8 mouse cellular contexts compared by ENCODE assay signal in the genomic region with DNA sequence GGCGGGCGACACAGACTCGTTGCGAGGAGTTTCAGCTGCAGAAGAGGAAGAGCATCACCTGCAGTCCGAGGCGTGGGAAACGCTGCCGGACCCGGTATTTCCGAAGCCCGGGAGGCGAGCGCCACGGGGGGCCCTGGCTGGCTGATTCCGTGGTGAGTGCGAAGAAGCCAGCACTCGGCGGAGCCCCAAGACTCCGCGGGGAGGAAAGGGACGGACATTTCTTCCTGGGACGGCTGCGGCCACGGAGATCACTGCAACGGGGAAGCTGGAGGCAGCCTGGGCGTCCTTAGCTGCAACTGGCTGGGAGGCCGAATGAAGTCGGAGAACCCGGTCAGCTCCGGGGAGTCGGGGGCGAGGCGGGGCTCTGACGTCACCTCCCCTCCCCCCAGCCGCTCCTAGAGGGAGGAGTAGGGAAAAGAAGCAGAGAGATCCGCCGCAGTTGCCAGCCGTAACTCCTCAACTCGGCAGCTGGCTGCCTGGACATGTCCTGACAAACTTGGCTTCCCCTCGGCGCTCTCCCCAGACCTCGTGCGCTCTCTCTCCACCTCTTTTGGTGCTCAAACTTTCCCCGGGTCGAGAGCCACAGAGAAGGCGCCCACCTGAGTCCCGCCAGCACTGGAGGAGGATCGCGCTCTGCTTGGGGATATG. TPM values are rescaled to one million over a fixed set of nuclear protein-coding genes. Genes with fewer than 3 reads are reported as not detected.
DNase-seq lines count a peak whose midpoint lies in the region; ATAC-seq and TF ChIP-seq lines count a peak whose summit lies in the region.

A gene (plus strand): TSS at position 598 of the 648 bp plus-strand sequence.

- no peaks in the 10 kb centered on the region for H3K9me3 ChIP-seq in hindbrain, embryonic 15.5 days

- no peaks in the 10 kb centered on the region for H3K36me3 ChIP-seq in hindbrain, embryonic 15.5 days

- no peaks in the 10 kb centered on the region for H3K27me3 ChIP-seq in hindbrain, embryonic 15.5 days

- H3K4me2 ChIP-seq in hindbrain, embryonic 15.5 days = peak within 1 kb of the TSS; percentile 84

- WGBS in hindbrain, embryonic 15.5 days = 0% methylated on average over 47 of the region's 49 CpGs

- no peak for TF ChIP-seq CTCF in cortical plate, adult 2 months (IDR thresholded peaks at IDR 0.05; ENCODE audit: extremely low read depth, insufficient read depth, low read length)

- peak; percentile 54; the same call in 1 of the 2 replicates for TF ChIP-seq POLR2A in cortical plate, adult 2 months (IDR thresholded peaks at IDR 0.05; ENCODE audit: extremely low read depth, insufficient read depth, low read length)

- H3K4me1 ChIP-seq in cortical plate, adult 2 months (ENCODE audit: control insufficient read depth, insufficient read depth, low read length) = no peaks in the 10 kb centered on the region
- H3K4me1 ChIP-seq in hindbrain, embryonic 15.5 days (replicated peaks) = peaks cover 16% of the 10 kb centered on the region

- peak; percentile 69 for ATAC-seq in hindbrain, embryonic 15.5 days (ENCODE audit: low FRiP score, low read depth)

- H3K9ac ChIP-seq in hindbrain, embryonic 15.5 days = peak within 1 kb of the TSS; percentile 63

- peak; percentile 96 for DNase-seq in adrenal gland, postnatal 10 days
- DNase-seq in gastrocnemius, postnatal 10 days = peak; percentile 86
- peak; percentile 52 to 57 for DNase-seq in left cerebral cortex, adult 8-10 months (ENCODE audit: low spot score in 2 of 2)
- DNase-seq in lung, postnatal 4 days = peak; percentile 93 to 96
- peak; percentile 81 for DNase-seq in right cerebral cortex, postnatal 4 days
- DNase-seq in MN1 (ENCODE audit: low spot score) = no peak

- H3K4me3 ChIP-seq in cortical plate, adult 2 months (ENCODE audit: insufficient read depth, low read length) = peak within 1 kb of the TSS; percentile 90
- H3K4me3 ChIP-seq in hindbrain, embryonic 15.5 days = peak within 1 kb of the TSS; percentile 84

- peak within 1 kb of the TSS; percentile 40; the same call in 1 of the 2 replicates for H3K27ac ChIP-seq in cortical plate, adult 2 months (ENCODE audit: insufficient read depth, low read length)
- H3K27ac ChIP-seq in hindbrain, embryonic 15.5 days (replicated peaks) = peak within 1 kb of the TSS; percentile 90

RNA-seq across cellular contexts. Expression of the gene that starts here (rescaled TPM):
- 10 to 100 TPM; 49.8 to 60.2 TPM for total RNA-seq in adrenal gland, postnatal 10 days (2021)
- 17.4 and 18.9 TPM in 2 replicates for polyA plus RNA-seq in cortical plate, adult 2 months (2012; rRNA removed)
- 10 to 100 TPM; 17.8 to 30.4 TPM for total RNA-seq in gastrocnemius, postnatal 10 days (2021)
- polyA plus RNA-seq in hindbrain, embryonic 15.5 days (2015; fragmentation: Nextera tagmentation; extraction: Ambion mirVana) = 14.6 and 15.8 TPM in 2 replicates
- total RNA-seq in left cerebral cortex, adult 8-10 months (2022) = 10 to 100 TPM; 27.9 to 40.8 (median 32.8) TPM
